Mouse (Mus musculus): ENCODE measurements around the gene Mfsd2b. TPM values are rescaled to one million over a fixed set of nuclear protein-coding genes. Genes with fewer than 3 reads are reported as not detected.
A peak's percentile ranks its signal among the peaks of the same experiment; 100 is the strongest.
"Not testable (repeated sequence)": the region's sequence is repeated elsewhere in the genome, so short reads cannot be mapped to it uniquely, and the experiment has no call there.

The Mfsd2b gene
- 2.9 and 4.3 TPM in 2 replicates for polyA plus RNA-seq (2016; fragmentation: Nextera tagmentation; extraction: Ambion mirVana)

GRCm38 (mm10) chr12:4874161-4874927, at the start of gene Mfsd2b:
Gene Mfsd2b (minus strand): TSS chr12:4874359.
- Histone ChIP-seq H3K27me3 (replicated peaks; ENCODE audit: low read depth, poor library complexity, severe bottlenecking) (peaks cover 21% of the 10 kb centered on the region), H3K27ac (replicated peaks) (peak within 1 kb of the TSS; percentile 74), H3K36me3 (replicated peaks) (peaks cover 12% of the 10 kb centered on the region), H3K4me3 (peak within 1 kb of the TSS; percentile 58), H3K9me3 (no peaks in the 10 kb centered on the region), H3K4me1 (peaks cover 11% of the 10 kb centered on the region)
- peak; percentile 79 for DNase-seq (ENCODE audit: low spot score)
- 6% methylated on average over 24 of the region's 24 CpGs for WGBS

GRCm38 (mm10) chr12:4917805-4918591, 43.8 kb upstream of the Mfsd2b start:
- Histone ChIP-seq H3K36me3 (replicated peaks) (no peaks in the 10 kb centered on the region), H3K9me3 (no peaks in the 10 kb centered on the region), H3K27ac (replicated peaks) (peak overlapping the region; percentile 98), H3K4me1 (peaks cover 11% of the 10 kb centered on the region), H3K27me3 (replicated peaks; ENCODE audit: low read depth, poor library complexity, severe bottlenecking) (no peaks in the 10 kb centered on the region), H3K4me3 (peak overlapping the region; percentile 95)
- DNase-seq (ENCODE audit: low spot score) = peak; percentile 80
- WGBS = under 1% methylated on average over 48 of the region's 48 CpGs

- peak within 1 kb of the TSS; percentile 98 for H3K27ac ChIP-seq (replicated peaks)
- H3K36me3 ChIP-seq (replicated peaks) = no peaks in the 10 kb centered on the region
- WGBS = under 1% methylated on average over 89 of the region's 89 CpGs
- H3K4me1 ChIP-seq = peaks cover 11% of the 10 kb centered on the region
- DNase-seq (ENCODE audit: low spot score) = peak; percentile 98
- H3K9me3 ChIP-seq = no peaks in the 10 kb centered on the region
- H3K27me3 ChIP-seq (replicated peaks; ENCODE audit: low read depth, poor library complexity, severe bottlenecking) = no peaks in the 10 kb centered on the region
- H3K4me3 ChIP-seq = peak within 1 kb of the TSS; percentile 95
These were observed 43.0 kb upstream of the Mfsd2b start, which contains the start of gene Atad2b for GRCm38 (mm10) chr12:4916994-4917804. Gene Atad2b (plus strand): TSS chr12:4917353.

DNA sequence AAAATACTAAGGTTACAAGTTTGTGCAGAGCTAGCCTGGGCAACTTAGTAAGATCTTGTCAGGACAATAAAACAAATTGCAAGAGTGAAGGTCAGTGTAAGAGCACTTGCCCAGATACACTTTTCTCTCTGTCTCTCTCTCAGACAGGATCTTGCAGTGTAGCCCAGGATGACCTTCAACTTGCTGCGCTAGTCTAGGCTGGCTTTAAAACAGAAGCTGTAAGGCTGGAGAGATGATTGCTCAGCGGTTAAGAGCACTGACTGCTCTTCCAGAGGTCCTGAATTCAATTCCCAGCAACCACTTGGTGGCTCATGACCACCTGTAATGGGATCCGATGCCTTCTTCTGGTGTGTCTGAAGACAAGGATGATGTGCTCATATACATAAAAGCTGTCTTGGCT, 40.8 kb upstream of the Mfsd2b start:
- no peak for DNase-seq (ENCODE audit: low spot score)
- Histone ChIP-seq H3K4me1 (peaks cover 11% of the 10 kb centered on the region), H3K4me3 (no peak overlapping the region), H3K9me3 (no peaks in the 10 kb centered on the region), H3K27ac (replicated peaks) (no peak overlapping the region), H3K36me3 (replicated peaks) (no peaks in the 10 kb centered on the region), H3K27me3 (replicated peaks; ENCODE audit: low read depth, poor library complexity, severe bottlenecking) (no peaks in the 10 kb centered on the region)
- WGBS = 82% methylated on average over 3 of the region's 3 CpGs

DNA sequence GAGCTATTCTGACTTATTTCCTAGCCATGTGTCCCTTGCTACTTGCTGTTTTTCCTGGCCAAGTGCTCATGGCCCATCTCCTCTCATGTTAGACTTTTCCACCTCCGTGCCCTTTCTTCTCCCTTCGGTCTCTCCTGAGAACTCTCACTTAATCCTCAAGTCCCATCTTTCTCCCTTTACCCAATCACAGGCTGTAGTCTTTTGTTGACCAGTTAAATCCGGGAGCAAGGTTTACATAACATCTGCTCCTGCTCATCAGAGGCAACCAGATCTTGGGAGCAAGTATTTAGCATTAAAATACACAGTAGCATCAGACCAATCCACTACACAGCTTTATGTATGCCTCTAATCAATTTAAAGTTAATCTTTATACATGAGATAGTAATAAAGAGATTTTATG, 40.3 kb upstream of the Mfsd2b start:
- Histone ChIP-seq H3K4me3 (no peak overlapping the region), H3K27me3 (replicated peaks; ENCODE audit: low read depth, poor library complexity, severe bottlenecking) (no peaks in the 10 kb centered on the region), H3K4me1 (peaks cover 9% of the 10 kb centered on the region), H3K27ac (replicated peaks) (no peak overlapping the region), H3K36me3 (replicated peaks) (no peaks in the 10 kb centered on the region), H3K9me3 (no peaks in the 10 kb centered on the region)
- WGBS = 46% methylated on average over 3 of the region's 3 CpGs
- no peak for DNase-seq (ENCODE audit: low spot score)

- DNase-seq (ENCODE audit: low spot score) = no peak
- Histone ChIP-seq H3K9me3 (no peaks in the 10 kb centered on the region), H3K4me3 (no peak overlapping the region), H3K4me1 (no peaks in the 10 kb centered on the region; the same call in 1 of the 2 replicates), H3K27me3 (replicated peaks; ENCODE audit: low read depth, poor library complexity, severe bottlenecking) (no peaks in the 10 kb centered on the region), H3K36me3 (replicated peaks) (no peaks in the 10 kb centered on the region), H3K27ac (replicated peaks) (no peak overlapping the region)
- WGBS = 85% methylated on average over 4 of the region's 4 CpGs
These were observed 37.6 kb upstream of the Mfsd2b start for GRCm38 (mm10) chr12:4911716-4912115.

DNA sequence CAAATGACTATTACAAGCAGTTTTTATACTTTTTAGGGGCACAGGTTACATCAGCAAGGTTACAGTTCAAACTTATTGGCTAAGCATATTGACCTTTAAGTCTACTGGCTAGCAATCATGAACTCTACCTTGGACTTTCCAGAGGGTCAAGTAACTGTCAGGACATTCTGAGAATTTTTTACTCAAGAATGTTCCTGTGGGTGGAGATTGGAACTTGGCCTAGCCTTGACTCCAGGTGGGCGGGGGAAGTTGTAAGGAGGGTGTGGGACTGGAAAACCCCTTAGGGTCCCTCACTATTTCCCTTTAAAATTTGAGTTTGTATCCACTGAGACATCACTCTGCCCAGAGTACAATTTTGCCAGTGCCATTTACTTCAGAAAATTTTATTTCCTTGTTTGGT, 36.3 kb upstream of the Mfsd2b start:
- 92% methylated on average over 1 of the region's 1 CpGs for WGBS
- not testable (repeated sequence) for DNase-seq (ENCODE audit: low spot score); H3K4me3 ChIP-seq; H3K36me3 ChIP-seq (replicated peaks); H3K4me1 ChIP-seq; H3K27ac ChIP-seq (replicated peaks); H3K9me3 ChIP-seq; H3K27me3 ChIP-seq (replicated peaks; ENCODE audit: low read depth, poor library complexity, severe bottlenecking)

GRCm38 (mm10) chr12:4908391-4908790, 34.2 kb upstream of the Mfsd2b start:
- Histone ChIP-seq H3K36me3 (replicated peaks) (0 out of 2 replicates have a peak, but pooled peaks cover 6% of the 10 kb centered on the region), H3K27me3 (replicated peaks; ENCODE audit: low read depth, poor library complexity, severe bottlenecking) (no peaks in the 10 kb centered on the region), H3K4me1 (no peaks in the 10 kb centered on the region; the same call in 1 of the 2 replicates), H3K27ac (replicated peaks) (no peak overlapping the region), H3K9me3 (no peaks in the 10 kb centered on the region), H3K4me3 (no peak overlapping the region; the same call in 1 of the 2 replicates)
- no peak for DNase-seq (ENCODE audit: low spot score)
- WGBS = 93% methylated on average over 7 of the region's 7 CpGs

- H3K27me3 ChIP-seq (replicated peaks; ENCODE audit: low read depth, poor library complexity, severe bottlenecking) = no peaks in the 10 kb centered on the region
- WGBS = under 1% methylated on average over 125 of the region's 125 CpGs
- H3K27ac ChIP-seq (replicated peaks) = peak within 1 kb of the TSS; percentile 89
- H3K36me3 ChIP-seq (replicated peaks) = 0 out of 2 replicates have a peak, but pooled peaks cover 6% of the 10 kb centered on the region
- H3K4me1 ChIP-seq = no peaks in the 10 kb centered on the region; the same call in 1 of the 2 replicates
- DNase-seq (ENCODE audit: low spot score) = peak; percentile 94
- H3K9me3 ChIP-seq = no peaks in the 10 kb centered on the region
- peak within 1 kb of the TSS; percentile 85 for H3K4me3 ChIP-seq
These were observed 33.1 kb upstream of the Mfsd2b start, which contains the start of gene Ubxn2a for GRCm38 (mm10) chr12:4906951-4907906. Gene Ubxn2a (minus strand): TSS chr12:4907705.

DNA sequence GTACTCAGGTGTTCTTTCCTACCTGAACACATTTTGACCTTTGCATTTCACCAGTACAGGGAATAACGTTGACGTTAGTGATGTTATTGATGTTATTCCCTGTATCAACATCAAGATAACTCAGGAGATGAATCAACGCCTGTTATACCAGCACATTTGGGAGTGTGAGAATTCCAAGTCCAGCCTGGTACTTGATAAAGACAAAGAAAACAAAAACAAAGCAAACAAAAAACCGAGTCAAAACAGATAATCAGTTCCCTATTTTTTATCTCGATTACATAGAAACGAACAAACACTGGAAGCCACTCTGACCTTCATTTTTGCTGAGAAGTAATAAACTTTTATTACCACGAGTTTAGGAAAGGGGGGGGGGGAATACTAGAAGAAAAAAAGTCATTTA, 32.3 kb upstream of the Mfsd2b start:
- DNase-seq (ENCODE audit: low spot score) = no peak
- peaks cover 10% of the 10 kb centered on the region for H3K36me3 ChIP-seq (replicated peaks)
- no peaks in the 10 kb centered on the region; the same call in 1 of the 2 replicates for H3K4me1 ChIP-seq
- WGBS = 69% methylated on average over 7 of the region's 7 CpGs
- 0 out of 2 replicates have a peak overlapping the region, but pooled peaks have one; percentile 89 for H3K27ac ChIP-seq (replicated peaks)
- peak overlapping the region; percentile 85 for H3K4me3 ChIP-seq
- no peaks in the 10 kb centered on the region for H3K9me3 ChIP-seq
- H3K27me3 ChIP-seq (replicated peaks; ENCODE audit: low read depth, poor library complexity, severe bottlenecking) = no peaks in the 10 kb centered on the region

- DNase-seq (ENCODE audit: low spot score) = no peak
- WGBS = 88% methylated on average over 7 of the region's 7 CpGs
These were observed 31.8 kb upstream of the Mfsd2b start for GRCm38 (mm10) chr12:4905946-4906345.

More at GRCm38 (mm10) chr12:4905946-4906345, 31.8 kb upstream of the Mfsd2b start:
- Histone ChIP-seq H3K4me3 (no peak overlapping the region), H3K27ac (replicated peaks) (no peak overlapping the region), H3K36me3 (replicated peaks) (peaks cover 13% of the 10 kb centered on the region), H3K4me1 (no peaks in the 10 kb centered on the region; the same call in 1 of the 2 replicates), H3K27me3 (replicated peaks; ENCODE audit: low read depth, poor library complexity, severe bottlenecking) (no peaks in the 10 kb centered on the region), H3K9me3 (no peaks in the 10 kb centered on the region)
